Mouse (Mus musculus): ENCODE results near the gene Ten1.
A peak's percentile ranks its signal among the peaks of the same experiment; 100 is the strongest.

The Ten1 gene

GRCm38 (mm10) chr11:116198639-116199531 lies at the start of gene Ten1, which contains the start of gene Acox1:
Ten1 (plus strand) TSS chr11:116198855.
Acox1 (minus strand) TSS chr11:116199045.
- DNase-seq (ENCODE audit: low spot score in 2 of 2): peak; percentile 98 to 100

GRCm38 (mm10) chr11:116149341-116149740 lies 49.3 kb upstream of the Ten1 start:
- DNase-seq (ENCODE audit: low spot score in 2 of 2): no peak

- no peak for DNase-seq (ENCODE audit: low spot score in 2 of 2)
Measured at GRCm38 (mm10) chr11:116150960-116151359, 47.7 kb upstream of the Ten1 start.

GRCm38 (mm10) chr11:116161312-116161711 lies 37.3 kb upstream of the Ten1 start:
- DNase-seq (ENCODE audit: low spot score in 2 of 2): no peak

DNA sequence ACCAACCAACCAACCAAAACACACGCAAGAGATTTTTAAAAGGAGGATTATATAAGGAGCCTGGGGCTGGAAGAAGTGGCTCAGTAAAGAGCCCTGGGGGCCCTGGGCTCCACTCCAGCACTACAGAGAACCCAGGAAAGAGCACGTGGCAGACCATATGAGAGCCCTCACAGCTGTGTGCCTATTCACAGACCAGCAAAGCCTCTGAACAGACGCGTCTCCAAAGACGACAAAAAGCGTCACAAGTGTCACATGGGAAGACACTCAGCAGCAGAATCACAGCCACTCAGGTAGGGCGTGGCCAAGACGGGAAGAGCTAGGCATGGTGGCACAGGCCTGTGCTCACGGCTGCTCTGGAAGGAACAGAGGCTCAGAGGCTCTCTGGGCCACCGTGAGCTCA lies 36.5 kb upstream of the Ten1 start:
- no peak for DNase-seq (ENCODE audit: low spot score in 2 of 2)

- DNase-seq (ENCODE audit: low spot score in 2 of 2): no peak
Measured at GRCm38 (mm10) chr11:116163002-116163401, 35.7 kb upstream of the Ten1 start.

DNA sequence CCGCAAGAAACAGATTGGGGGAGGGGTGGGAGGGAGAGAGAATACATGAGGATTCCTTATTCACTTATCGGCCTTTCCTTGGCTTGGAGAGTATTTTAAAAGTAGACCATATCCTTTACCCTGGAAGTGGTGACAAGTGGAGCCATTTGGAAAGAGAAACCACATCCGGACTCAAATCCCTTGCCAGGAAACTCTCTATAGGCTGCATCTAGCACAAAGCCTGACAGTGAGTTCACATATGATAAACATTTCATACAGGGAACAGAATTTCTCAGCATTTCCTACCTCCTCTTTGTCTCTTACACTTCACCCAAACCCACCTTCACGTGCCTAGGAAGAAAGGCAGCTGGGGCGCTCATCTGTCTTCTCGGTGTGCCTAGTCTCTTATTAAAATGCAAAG lies 31.4 kb upstream of the Ten1 start:
- peak in 1 of 2 experiments; percentile 22 for DNase-seq (ENCODE audit: low spot score in 2 of 2)

GRCm38 (mm10) chr11:116167884-116168439 lies 30.7 kb upstream of the Ten1 start, which contains the start of gene Fbf1:
Fbf1 (minus strand) TSS chr11:116168166.
- DNase-seq (ENCODE audit: low spot score in 2 of 2): peak; percentile 95

DNA sequence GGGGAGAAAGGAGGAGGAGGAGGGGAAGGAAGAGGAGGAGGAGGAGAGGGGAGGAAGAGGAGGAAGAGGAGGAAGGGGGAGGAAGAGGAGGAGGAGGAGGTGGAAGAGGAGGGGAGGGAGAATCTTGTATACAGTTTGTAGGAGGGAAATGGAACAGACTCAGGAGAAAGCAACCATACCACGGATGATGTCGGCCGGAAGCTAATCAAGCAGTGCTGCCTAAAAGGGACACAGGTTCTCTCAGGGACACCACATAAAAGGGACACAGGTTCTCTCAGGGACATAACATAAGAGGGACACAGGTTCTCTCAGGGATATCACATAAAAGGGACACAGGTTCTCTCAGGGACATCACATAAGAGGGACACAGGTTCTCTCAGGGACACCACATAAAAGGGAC lies 29.4 kb upstream of the Ten1 start:
- no peak for DNase-seq (ENCODE audit: low spot score in 2 of 2)

- no peak for DNase-seq (ENCODE audit: low spot score in 2 of 2)
Measured at GRCm38 (mm10) chr11:116170003-116170800, 28.5 kb upstream of the Ten1 start.

DNA sequence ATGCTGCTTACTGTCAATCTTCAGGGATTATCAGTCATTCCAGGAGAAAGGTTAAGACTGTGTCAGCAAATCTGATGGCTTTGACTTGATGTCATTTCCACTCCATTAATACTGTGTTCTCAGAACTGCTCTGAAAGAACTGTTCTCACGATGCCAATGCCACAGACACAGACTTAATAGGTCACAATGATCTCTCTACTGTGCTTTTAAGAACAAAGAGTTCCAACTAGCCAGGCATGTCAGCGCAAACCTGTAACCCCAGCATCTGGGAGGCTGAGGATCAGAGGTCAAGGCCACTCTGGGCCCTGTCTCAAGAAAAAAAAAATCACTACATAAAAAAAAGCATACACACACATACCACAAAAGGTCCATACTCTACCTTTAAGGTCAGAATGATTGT lies 26.7 kb upstream of the Ten1 start:
- no peak for DNase-seq (ENCODE audit: low spot score in 2 of 2)

DNA sequence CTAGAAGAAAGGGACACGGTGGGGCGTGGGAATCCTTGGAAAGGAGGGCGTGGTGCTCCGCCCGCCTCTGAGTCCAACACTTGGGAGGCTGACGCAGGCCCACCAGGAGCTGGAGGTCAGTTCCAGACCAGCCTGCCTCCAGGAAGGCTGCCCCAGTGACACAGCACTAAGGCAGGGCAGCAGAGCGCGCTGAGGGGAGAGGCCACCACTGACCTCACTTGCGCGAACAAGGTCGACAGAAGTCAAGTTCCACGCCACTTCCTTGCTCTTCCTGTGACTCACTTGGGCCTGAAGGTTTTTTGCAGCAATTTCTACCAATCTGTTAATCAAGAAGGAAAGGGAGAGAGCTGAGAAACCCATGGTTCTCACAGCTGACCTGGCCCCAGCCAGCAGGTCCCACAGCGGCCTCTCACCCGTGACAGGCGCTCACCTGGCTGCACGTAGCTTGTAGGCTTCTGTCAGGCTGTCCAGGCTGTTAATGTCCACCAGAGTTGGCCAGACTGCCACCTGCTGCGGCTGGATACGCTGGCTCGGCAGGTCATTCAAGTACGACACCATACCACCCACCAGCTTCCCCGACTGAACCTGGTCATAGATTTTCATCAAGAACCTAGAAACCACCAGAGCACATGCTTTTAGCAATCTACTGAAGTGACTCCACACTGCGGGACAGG lies 23.7 kb upstream of the Ten1 start:
- no peak for DNase-seq (ENCODE audit: low spot score in 2 of 2)

GRCm38 (mm10) chr11:116176010-116176409 lies 22.6 kb upstream of the Ten1 start:
- DNase-seq (ENCODE audit: low spot score in 2 of 2): no peak

- no peak for DNase-seq (ENCODE audit: low spot score in 2 of 2)
Measured at GRCm38 (mm10) chr11:116178411-116179121, 20.1 kb upstream of the Ten1 start.

- DNase-seq (ENCODE audit: low spot score in 2 of 2): no peak
Measured at GRCm38 (mm10) chr11:116185836-116186235, 12.8 kb upstream of the Ten1 start.

DNA sequence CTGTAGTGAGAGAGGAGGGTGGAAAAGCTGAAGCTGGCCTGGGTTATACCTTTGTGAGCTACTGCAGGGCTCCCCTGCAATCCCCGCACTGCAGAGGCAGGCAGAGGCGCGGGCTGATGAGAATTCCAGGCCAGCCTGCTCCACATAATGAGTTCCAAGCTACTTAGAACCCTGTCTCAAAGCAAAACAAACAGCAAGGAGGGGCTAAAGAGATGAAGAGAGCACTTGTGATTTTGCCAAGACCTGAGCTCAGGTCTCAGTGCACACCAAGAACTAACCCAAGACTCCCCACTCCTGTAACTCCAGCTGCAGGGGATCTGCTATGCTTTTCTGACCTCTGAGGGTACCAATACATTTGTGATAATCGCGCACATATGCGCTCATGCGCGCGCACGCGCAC lies 12.3 kb upstream of the Ten1 start:
- DNase-seq (ENCODE audit: low spot score in 2 of 2): no peak

DNA sequence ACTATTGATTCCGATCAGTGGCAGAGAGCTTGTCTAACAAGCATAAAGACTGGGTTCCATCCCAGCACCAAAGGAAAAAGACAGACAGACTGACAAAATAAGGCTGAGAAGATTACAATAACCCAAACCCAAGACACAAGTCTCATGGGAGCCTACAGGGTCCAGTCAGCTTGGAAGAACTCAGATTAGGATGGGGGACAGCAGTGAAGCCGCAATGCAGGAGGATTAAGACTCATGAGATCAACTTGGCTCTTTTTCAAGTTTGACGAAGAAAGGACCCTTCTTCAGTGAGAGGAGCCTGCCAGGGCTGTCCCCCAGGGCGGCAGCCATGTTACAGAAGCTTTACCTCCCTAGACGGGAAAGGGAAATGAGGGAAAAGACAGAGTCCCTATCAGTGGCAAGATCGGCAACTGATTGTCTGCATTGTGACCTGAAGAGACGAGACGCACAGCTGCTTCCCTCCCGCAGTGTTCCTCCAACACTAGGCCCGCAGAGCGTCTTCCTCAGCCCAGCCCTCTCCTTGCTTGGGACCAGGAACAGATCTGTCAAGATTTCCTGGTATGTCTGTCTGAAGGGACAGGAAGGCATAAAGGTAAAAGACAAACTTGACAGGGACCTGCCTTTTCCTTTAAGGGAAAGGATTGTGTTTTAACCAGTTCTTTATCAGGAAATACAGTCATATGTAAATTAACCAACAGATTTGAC lies 11.3 kb upstream of the Ten1 start:
- no peak for DNase-seq (ENCODE audit: low spot score in 2 of 2)

DNA sequence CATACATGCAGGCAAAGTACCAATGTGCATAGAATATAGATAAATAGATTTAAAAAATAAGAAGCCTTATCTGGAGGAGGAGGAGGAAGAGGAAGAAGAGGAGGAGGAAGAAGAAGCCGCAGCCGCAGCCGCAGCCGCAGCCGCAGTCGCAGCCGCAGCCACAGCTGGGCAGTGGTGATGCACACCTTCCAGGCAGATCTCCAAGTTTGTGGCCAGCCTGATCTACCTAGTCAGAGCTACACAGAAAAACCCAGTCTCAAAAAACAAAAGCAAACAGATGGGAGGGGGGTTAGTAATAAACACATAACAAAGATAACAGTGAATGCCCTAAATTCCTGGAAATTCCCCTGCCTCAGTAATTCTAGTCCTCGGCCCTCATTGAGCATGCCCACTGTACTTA lies 4.0 kb upstream of the Ten1 start:
- no peak for DNase-seq (ENCODE audit: low spot score in 2 of 2)

DNA sequence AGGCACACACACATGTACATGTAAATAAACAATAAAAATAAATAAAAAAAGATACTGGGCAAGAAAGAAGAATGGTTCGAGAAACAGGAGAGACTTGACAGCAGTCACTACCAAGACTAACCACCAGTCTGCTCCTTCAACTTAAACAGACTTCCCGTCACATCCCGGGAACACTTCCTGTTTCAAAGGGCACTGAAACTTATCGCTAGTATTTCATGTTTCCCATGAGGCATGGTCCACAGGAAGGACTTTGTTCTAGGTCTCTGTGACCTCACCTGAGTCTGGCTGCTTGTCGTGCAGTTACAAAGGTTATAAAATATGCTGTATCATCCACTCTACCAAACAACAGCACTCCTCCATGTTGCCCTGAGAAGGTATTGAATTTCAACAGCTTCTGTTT lies 3.4 kb upstream of the Ten1 start:
- no peak for DNase-seq (ENCODE audit: low spot score in 2 of 2)

DNA sequence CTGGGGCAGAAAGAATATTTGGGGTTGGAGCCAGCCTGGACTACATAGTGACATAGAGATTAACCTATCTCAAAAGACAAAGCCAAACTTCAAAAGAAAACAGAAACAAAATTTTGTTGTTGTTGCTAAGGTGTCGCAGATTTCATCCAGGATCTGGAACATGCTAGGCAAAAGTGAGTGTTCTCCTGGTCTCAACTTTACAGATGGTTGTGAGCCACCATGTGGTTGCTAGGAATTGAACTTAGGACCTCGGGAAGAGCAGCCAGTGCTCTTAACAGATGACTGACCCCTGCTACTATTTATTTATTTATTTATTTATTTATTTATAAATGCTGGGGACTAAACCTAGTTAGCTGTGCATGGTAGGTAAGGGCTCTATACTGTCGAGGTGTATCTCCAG lies 2.3 kb upstream of the Ten1 start:
- DNase-seq (ENCODE audit: low spot score in 2 of 2): no peak
